Mouse (Mus musculus): ENCODE measurements at regions not wholly inside any gene's neighbourhood (a gene's known extent, or its start where the extent isn't known, plus 50 kb on each side); places are given as distances from the start of the nearest gene placed in this dataset.

DNA sequence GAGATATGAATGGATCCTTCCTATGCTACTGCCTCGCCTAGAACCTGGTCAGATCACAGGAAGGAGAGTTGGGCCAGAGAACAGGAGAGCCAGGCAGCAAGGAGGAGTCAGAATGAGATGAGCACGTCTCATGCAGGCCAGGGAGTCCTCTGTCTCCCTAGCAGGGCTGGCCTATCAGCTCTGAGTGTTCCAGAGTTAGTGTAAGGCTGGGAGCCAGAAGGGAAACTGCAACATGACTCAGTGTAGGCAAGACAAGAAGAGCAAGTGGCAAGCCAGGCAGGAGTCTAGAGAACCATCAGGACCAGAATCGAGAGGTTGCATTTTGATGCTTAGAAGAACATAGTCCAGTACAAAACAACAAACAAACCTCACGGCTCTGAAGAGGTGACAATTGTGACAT, 249.6 kb downstream of the Hivep2 start:
- no peak overlapping the region for H3K4me3 ChIP-seq (ENCODE audit: low read depth, low read length)
- H3K4me1 ChIP-seq (ENCODE audit: insufficient read depth, low read depth, low read length), result no peaks in the 10 kb centered on the region
- H3K9me3 ChIP-seq (replicated peaks), result no peaks in the 10 kb centered on the region; the same call in 1 of the 2 replicates
- DNase-seq (ENCODE audit: low spot score), result no peak
- TF ChIP-seq POLR2AphosphoS5 (IDR thresholded peaks at IDR 0.05; ENCODE audit: insufficient replicate concordance, low read depth, low read length), result no peak
- no peak for TF ChIP-seq CTCF (IDR thresholded peaks at IDR 0.05; ENCODE audit: low read depth, low read length)
- TF ChIP-seq GATA2 (IDR thresholded peaks at IDR 0.05; ENCODE audit: borderline replicate concordance, low read depth, low read length), result no peak
- TF ChIP-seq GATA1 (IDR thresholded peaks at IDR 0.05; ENCODE audit: borderline replicate concordance, low read length), result no peak
- no peak for TF ChIP-seq TAL1 (conservative IDR thresholded peaks at IDR 0.05; ENCODE audit: low read depth, low read length)
- no peaks in the 10 kb centered on the region for H3K27me3 ChIP-seq (ENCODE audit: insufficient read depth, low read length)
- no peaks in the 10 kb centered on the region for H3K36me3 ChIP-seq (replicated peaks)
- ATAC-seq (ENCODE audit: extremely low read depth, insufficient number of reproducible peaks, low FRiP score, poor library complexity, severe bottlenecking), result no peak

DNA sequence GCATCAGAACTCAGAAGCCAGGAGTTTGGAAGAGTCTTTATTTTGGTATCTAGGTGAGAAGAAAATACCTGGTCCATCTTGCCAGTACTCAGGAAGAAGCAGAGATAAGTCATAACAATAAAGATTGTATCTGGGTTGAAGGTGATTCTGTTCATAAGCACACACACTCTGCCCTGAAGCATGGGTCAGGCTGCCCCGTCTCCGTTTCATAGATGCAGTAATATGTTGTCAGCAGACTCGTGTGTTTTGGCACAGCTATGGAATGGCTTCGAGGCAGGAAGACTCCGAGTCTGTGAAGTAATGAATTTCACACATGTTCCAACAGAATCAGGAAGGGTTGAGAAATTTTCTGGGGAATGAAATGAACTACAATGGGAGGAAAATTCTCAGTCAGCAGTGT, 247.7 kb downstream of the Hivep2 start:
- TF ChIP-seq CTCF (IDR thresholded peaks at IDR 0.05; ENCODE audit: low read depth, low read length) (no peak), GATA2 (IDR thresholded peaks at IDR 0.05; ENCODE audit: borderline replicate concordance, low read depth, low read length) (no peak), POLR2AphosphoS5 (IDR thresholded peaks at IDR 0.05; ENCODE audit: insufficient replicate concordance, low read depth, low read length) (no peak), TAL1 (conservative IDR thresholded peaks at IDR 0.05; ENCODE audit: low read depth, low read length) (no peak)
- Histone ChIP-seq H3K4me3 (ENCODE audit: low read depth, low read length) (no peak overlapping the region), H3K27me3 (ENCODE audit: insufficient read depth, low read length) (no peaks in the 10 kb centered on the region), H3K4me1 (ENCODE audit: insufficient read depth, low read depth, low read length) (no peaks in the 10 kb centered on the region), H3K36me3 (replicated peaks) (no peaks in the 10 kb centered on the region), H3K9me3 (replicated peaks) (no peaks in the 10 kb centered on the region; the same call in 1 of the 2 replicates)
- DNase-seq (ENCODE audit: low spot score) (no peak), ATAC-seq (ENCODE audit: extremely low read depth, insufficient number of reproducible peaks, low FRiP score, poor library complexity, severe bottlenecking) (no peak)

GRCm38 (mm10) chr10:14211926-14212325, 246.1 kb downstream of the Hivep2 start:
- Histone ChIP-seq H3K27me3 (ENCODE audit: insufficient read depth, low read length) (no peaks in the 10 kb centered on the region), H3K4me1 (ENCODE audit: insufficient read depth, low read depth, low read length) (no peaks in the 10 kb centered on the region), H3K9me3 (replicated peaks) (no peaks in the 10 kb centered on the region), H3K4me3 (ENCODE audit: low read depth, low read length) (no peak overlapping the region), H3K36me3 (replicated peaks) (no peaks in the 10 kb centered on the region)
- ATAC-seq (ENCODE audit: extremely low read depth, insufficient number of reproducible peaks, low FRiP score, poor library complexity, severe bottlenecking) (no peak), DNase-seq (ENCODE audit: low spot score) (no peak)
- TF ChIP-seq CTCF (IDR thresholded peaks at IDR 0.05; ENCODE audit: low read depth, low read length), result no peak
- no peak for TF ChIP-seq GATA1 (IDR thresholded peaks at IDR 0.05; ENCODE audit: borderline replicate concordance, low read length)
- TF ChIP-seq GATA2 (IDR thresholded peaks at IDR 0.05; ENCODE audit: borderline replicate concordance, low read depth, low read length), result no peak
- TF ChIP-seq POLR2AphosphoS5 (IDR thresholded peaks at IDR 0.05; ENCODE audit: insufficient replicate concordance, low read depth, low read length), result no peak
- no peak for TF ChIP-seq TAL1 (conservative IDR thresholded peaks at IDR 0.05; ENCODE audit: low read depth, low read length)

DNA sequence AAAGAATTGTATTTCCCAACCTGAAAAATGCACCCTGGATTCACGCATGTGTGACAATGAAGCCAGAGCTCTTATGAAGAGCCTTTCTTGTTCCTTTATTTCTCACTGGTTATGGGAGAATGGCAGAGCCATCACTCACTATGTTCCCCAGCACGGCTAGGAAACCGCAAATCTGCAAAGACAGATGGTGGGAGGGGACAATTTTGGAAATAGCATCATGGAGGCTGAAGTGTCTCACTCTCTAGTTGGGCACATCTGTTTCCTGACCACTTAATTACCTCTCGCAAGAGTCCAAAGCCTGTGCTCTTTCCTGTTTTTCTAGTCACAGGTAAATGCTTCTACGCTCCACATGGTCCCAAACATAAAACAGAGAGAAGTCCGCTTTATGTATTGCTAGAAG, 245.6 kb downstream of the Hivep2 start:
- Histone ChIP-seq H3K4me1 (ENCODE audit: insufficient read depth, low read depth, low read length) (no peaks in the 10 kb centered on the region), H3K4me3 (ENCODE audit: low read depth, low read length) (no peak overlapping the region), H3K27me3 (ENCODE audit: insufficient read depth, low read length) (no peaks in the 10 kb centered on the region), H3K9me3 (replicated peaks) (no peaks in the 10 kb centered on the region), H3K36me3 (replicated peaks) (no peaks in the 10 kb centered on the region)
- no peak for ATAC-seq (ENCODE audit: extremely low read depth, insufficient number of reproducible peaks, low FRiP score, poor library complexity, severe bottlenecking)
- no peak for TF ChIP-seq CTCF (IDR thresholded peaks at IDR 0.05; ENCODE audit: low read depth, low read length)
- TF ChIP-seq GATA2 (IDR thresholded peaks at IDR 0.05; ENCODE audit: borderline replicate concordance, low read depth, low read length), result no peak
- TF ChIP-seq GATA1 (IDR thresholded peaks at IDR 0.05; ENCODE audit: borderline replicate concordance, low read length), result no peak
- TF ChIP-seq TAL1 (conservative IDR thresholded peaks at IDR 0.05; ENCODE audit: low read depth, low read length), result no peak
- no peak for TF ChIP-seq POLR2AphosphoS5 (IDR thresholded peaks at IDR 0.05; ENCODE audit: insufficient replicate concordance, low read depth, low read length)
- DNase-seq (ENCODE audit: low spot score), result no peak

GRCm38 (mm10) chr10:14210445-14210844, 244.6 kb downstream of the Hivep2 start:
- no peaks in the 10 kb centered on the region for H3K36me3 ChIP-seq (replicated peaks)
- H3K27me3 ChIP-seq (ENCODE audit: insufficient read depth, low read length), result no peaks in the 10 kb centered on the region
- no peak for TF ChIP-seq POLR2AphosphoS5 (IDR thresholded peaks at IDR 0.05; ENCODE audit: insufficient replicate concordance, low read depth, low read length)
- TF ChIP-seq TAL1 (conservative IDR thresholded peaks at IDR 0.05; ENCODE audit: low read depth, low read length), result no peak
- no peak for TF ChIP-seq CTCF (IDR thresholded peaks at IDR 0.05; ENCODE audit: low read depth, low read length)
- no peak for TF ChIP-seq GATA1 (IDR thresholded peaks at IDR 0.05; ENCODE audit: borderline replicate concordance, low read length)
- no peak for TF ChIP-seq GATA2 (IDR thresholded peaks at IDR 0.05; ENCODE audit: borderline replicate concordance, low read depth, low read length)
- DNase-seq (ENCODE audit: low spot score) (no peak), ATAC-seq (ENCODE audit: extremely low read depth, insufficient number of reproducible peaks, low FRiP score, poor library complexity, severe bottlenecking) (no peak)
- H3K9me3 ChIP-seq (replicated peaks), result no peaks in the 10 kb centered on the region
- no peaks in the 10 kb centered on the region for H3K4me1 ChIP-seq (ENCODE audit: insufficient read depth, low read depth, low read length)
- no peak overlapping the region for H3K4me3 ChIP-seq (ENCODE audit: low read depth, low read length)

DNA sequence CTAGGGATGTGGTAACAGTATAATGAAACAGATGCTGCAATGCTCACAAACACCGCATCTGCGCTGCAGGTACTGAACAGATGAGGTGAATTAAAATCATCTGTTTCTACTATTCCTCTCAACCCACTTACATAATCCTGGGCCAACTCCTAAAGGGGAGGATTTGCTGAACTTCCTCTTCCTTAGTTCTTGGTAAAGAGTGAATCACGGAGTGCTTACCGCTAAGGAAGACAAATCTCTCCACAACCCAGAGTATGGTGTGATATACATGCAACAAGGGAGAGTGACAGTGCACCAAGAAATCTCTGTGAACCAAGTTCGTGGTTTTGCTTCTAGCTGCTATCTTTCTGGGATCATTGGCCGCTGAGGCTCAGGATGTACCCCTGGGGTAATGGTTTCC, 244.2 kb downstream of the Hivep2 start:
- TF ChIP-seq CTCF (IDR thresholded peaks at IDR 0.05; ENCODE audit: low read depth, low read length) (no peak), POLR2AphosphoS5 (IDR thresholded peaks at IDR 0.05; ENCODE audit: insufficient replicate concordance, low read depth, low read length) (no peak), GATA2 (IDR thresholded peaks at IDR 0.05; ENCODE audit: borderline replicate concordance, low read depth, low read length) (no peak), TAL1 (conservative IDR thresholded peaks at IDR 0.05; ENCODE audit: low read depth, low read length) (no peak), GATA1 (IDR thresholded peaks at IDR 0.05; ENCODE audit: borderline replicate concordance, low read length) (no peak)
- no peaks in the 10 kb centered on the region for H3K9me3 ChIP-seq (replicated peaks)
- no peaks in the 10 kb centered on the region for H3K27me3 ChIP-seq (ENCODE audit: insufficient read depth, low read length)
- no peak for DNase-seq (ENCODE audit: low spot score)
- H3K36me3 ChIP-seq (replicated peaks), result no peaks in the 10 kb centered on the region
- no peak for ATAC-seq (ENCODE audit: extremely low read depth, insufficient number of reproducible peaks, low FRiP score, poor library complexity, severe bottlenecking)
- H3K4me1 ChIP-seq (ENCODE audit: insufficient read depth, low read depth, low read length), result no peaks in the 10 kb centered on the region
- no peak overlapping the region for H3K4me3 ChIP-seq (ENCODE audit: low read depth, low read length)
